Mouse (Mus musculus) myocyte (in vitro differentiated cells): ENCODE measurements at regions not wholly inside any gene's neighbourhood (a gene's known extent, or its start where the extent isn't known, plus 50 kb on each side); places are given as distances from the start of the nearest gene placed in this dataset.

ENCODE experiments used
- H3K27me3 ChIP-seq: one replicate; pipeline ENCODE4 v1.6.1; 2011; ENCODE audit not compliant: control insufficient read depth, insufficient read depth, insufficient read length
- H3K36me3 ChIP-seq: one replicate; pipeline ENCODE4 v1.6.1; 2011; ENCODE audit not compliant: control insufficient read depth, insufficient read depth
- H3K4me2 ChIP-seq: one replicate; pipeline ENCODE4 v1.6.1; 2011; ENCODE audit warnings: low read depth, control low read depth
- H3K4me3 ChIP-seq: one replicate; pipeline ENCODE4 v1.5.1; 2011; ENCODE audit warnings: mild to moderate bottlenecking, control low read depth, moderate library complexity
- H3K79me2 ChIP-seq: one replicate; pipeline ENCODE4 v1.6.1; 2011; ENCODE audit not compliant: control insufficient read depth, insufficient read depth
- H3ac ChIP-seq: one replicate; pipeline ENCODE4 v1.6.1; 2011; ENCODE audit not compliant: control insufficient read depth, insufficient read length
- CEBPB ChIP-seq: IDR thresholded peaks from 2 replicates; pipeline ENCODE4 v1.6.1; 2011; ENCODE audit warnings: mild to moderate bottlenecking, moderate library complexity; ENCODE audit not compliant: poor library complexity, insufficient read depth, severe bottlenecking
- E2F4 ChIP-seq: IDR thresholded peaks from one replicate; pipeline ENCODE4 v1.6.1; 2011; ENCODE audit warnings: mild to moderate bottlenecking, control low read depth, moderate library complexity; ENCODE audit not compliant: insufficient read depth
- MAX ChIP-seq: IDR thresholded peaks from one replicate; pipeline ENCODE4 v1.6.1; 2011; ENCODE audit warnings: low read depth, mild to moderate bottlenecking, control low read depth
- MYOD1 ChIP-seq, 3 experiments: IDR thresholded peaks; one replicate each; pipeline ENCODE4 v1.6.1; 2011; ENCODE audit warnings: control low read depth in 2 of 3, low read depth in 2 of 3, mild to moderate bottlenecking in 2 of 3, moderate library complexity in 1 of 3; ENCODE audit not compliant: insufficient read length in 2 of 3, control insufficient read depth in 1 of 3
- MYOG ChIP-seq, 3 experiments: IDR thresholded peaks; one replicate each; pipeline ENCODE4 v1.6.1; 2011; ENCODE audit warnings: control low read depth in 2 of 3, low read depth in 2 of 3, mild to moderate bottlenecking in 2 of 3; ENCODE audit not compliant: insufficient read length in 2 of 3, control insufficient read depth in 1 of 3, insufficient read depth in 1 of 3
- POLR2A ChIP-seq: IDR thresholded peaks from one replicate; pipeline ENCODE4 v1.6.1; 2011; ENCODE audit warnings: low read depth, mild to moderate bottlenecking, control low read depth, moderate library complexity; ENCODE audit not compliant: insufficient read length
- POLR2AphosphoS2 ChIP-seq: IDR thresholded peaks from one replicate; pipeline ENCODE4 v1.6.1; 2011; ENCODE audit warnings: low read depth, control low read depth; ENCODE audit not compliant: insufficient read length
- REST ChIP-seq: IDR thresholded peaks from one replicate; pipeline ENCODE4 v1.6.1; 2011; ENCODE audit warnings: mild to moderate bottlenecking, control low read depth, moderate library complexity; ENCODE audit not compliant: insufficient read depth, insufficient read length
- SRF ChIP-seq: IDR thresholded peaks from one replicate; pipeline ENCODE4 v1.6.1; 2011; ENCODE audit warnings: low read depth; ENCODE audit not compliant: control insufficient read depth, insufficient read length
- TCF12 ChIP-seq: IDR thresholded peaks from one replicate; pipeline ENCODE4 v1.6.1; 2011; ENCODE audit warnings: mild to moderate bottlenecking, control low read depth; ENCODE audit not compliant: poor library complexity, insufficient read depth, severe bottlenecking
- TCF3 ChIP-seq: IDR thresholded peaks from one replicate; pipeline ENCODE4 v1.6.1; 2011; ENCODE audit warnings: low read depth, control low read depth; ENCODE audit not compliant: insufficient read length
- USF1 ChIP-seq: IDR thresholded peaks from one replicate; pipeline ENCODE4 v1.6.1; 2011; ENCODE audit warnings: low read depth, mild to moderate bottlenecking, control low read depth, moderate library complexity

- no peak for TF ChIP-seq CEBPB
- no peak for TF ChIP-seq MYOD1 (IDR thresholded peaks at IDR 0.05; ENCODE audit: control insufficient read depth in 1 of 3, insufficient read length in 2 of 3, low read depth in 2 of 3)
- TF ChIP-seq REST, result no peak
- TF ChIP-seq SRF, result no peak
- no peak for TF ChIP-seq POLR2AphosphoS2
- no peak for TF ChIP-seq MYOG (IDR thresholded peaks at IDR 0.05; ENCODE audit: control insufficient read depth in 1 of 3, insufficient read depth in 1 of 3, insufficient read length in 2 of 3, low read depth in 2 of 3)
- TF ChIP-seq E2F4, result no peak
- no peak for TF ChIP-seq MAX
- no peak for TF ChIP-seq TCF3
- TF ChIP-seq USF1, result no peak
- TF ChIP-seq TCF12, result no peak
- TF ChIP-seq POLR2A, result no peak
- Histone ChIP-seq H3K4me3 (no peak overlapping the region), H3K4me2 (no peak overlapping the region), H3K36me3 (no peaks in the 10 kb centered on the region), H3K79me2 (no peaks in the 10 kb centered on the region), H3ac (no peak overlapping the region), H3K27me3 (no peaks in the 10 kb centered on the region)
Measured at GRCm38 (mm10) chr14:76671023-76671422, 114.3 kb upstream of the Serp2 start.

GRCm38 (mm10) chr14:76665754-76666371 lies 109.2 kb upstream of the Serp2 start:
- H3ac ChIP-seq, result no peak overlapping the region
- no peaks in the 10 kb centered on the region for H3K79me2 ChIP-seq
- H3K27me3 ChIP-seq, result no peaks in the 10 kb centered on the region
- H3K4me2 ChIP-seq, result no peak overlapping the region
- H3K36me3 ChIP-seq, result no peaks in the 10 kb centered on the region
- no peak overlapping the region for H3K4me3 ChIP-seq
- TF ChIP-seq POLR2A (no peak), USF1 (no peak), TCF3 (no peak), MYOD1 (IDR thresholded peaks at IDR 0.05; ENCODE audit: control insufficient read depth in 1 of 3, insufficient read length in 2 of 3, low read depth in 2 of 3) (no peak), MAX (no peak), SRF (no peak), E2F4 (no peak), MYOG (IDR thresholded peaks at IDR 0.05; ENCODE audit: control insufficient read depth in 1 of 3, insufficient read depth in 1 of 3, insufficient read length in 2 of 3, low read depth in 2 of 3) (no peak)

DNA sequence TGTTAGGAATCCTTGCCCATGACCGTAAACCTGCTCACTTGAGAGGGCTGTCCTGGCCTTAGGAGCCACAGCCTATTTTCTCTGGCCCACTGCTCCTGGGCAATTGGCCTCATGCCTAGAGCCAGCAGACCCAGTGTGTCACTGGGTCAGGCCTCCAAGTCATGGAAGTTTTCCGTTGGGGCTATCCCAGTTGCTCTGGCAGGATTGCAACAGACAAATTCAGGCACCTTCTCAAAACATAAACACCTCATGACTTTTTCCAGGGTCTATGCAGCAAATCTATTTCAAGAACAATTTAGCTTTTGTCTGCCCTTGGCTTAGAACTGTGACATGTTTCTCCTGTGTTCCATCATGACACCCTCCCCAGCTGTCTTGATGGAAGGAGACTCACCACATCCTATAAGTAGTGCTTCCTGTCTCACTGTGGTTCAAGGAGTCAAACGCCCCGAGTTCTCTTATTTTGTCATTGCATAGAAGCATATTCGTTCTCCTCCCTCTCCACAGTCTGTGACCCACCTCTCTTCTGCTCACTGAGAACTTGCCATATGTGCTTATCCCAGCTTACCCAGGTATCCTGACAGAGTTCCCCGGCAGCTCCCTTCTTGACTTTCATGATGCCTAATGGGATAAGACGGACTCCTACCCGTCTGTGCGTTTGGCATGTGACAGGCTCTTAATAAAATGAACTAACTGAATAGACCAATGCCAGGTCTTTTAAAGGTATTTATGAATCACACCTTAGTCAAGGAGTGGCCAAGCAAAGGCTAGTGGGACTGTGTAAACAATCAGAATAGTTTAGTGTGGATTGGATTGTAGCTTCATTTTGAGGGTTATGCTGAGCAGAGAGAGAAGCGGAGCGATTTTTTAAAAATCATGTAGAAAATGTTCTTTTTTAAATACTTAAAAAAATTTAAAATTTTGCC lies 108.2 kb upstream of the Serp2 start:
- no peaks in the 10 kb centered on the region for H3K36me3 ChIP-seq
- H3ac ChIP-seq, result no peak overlapping the region
- no peaks in the 10 kb centered on the region for H3K79me2 ChIP-seq
- no peak overlapping the region for H3K4me2 ChIP-seq
- H3K4me3 ChIP-seq, result no peak overlapping the region
- H3K27me3 ChIP-seq, result no peaks in the 10 kb centered on the region
- TF ChIP-seq SRF (no peak), USF1 (no peak), POLR2A (no peak), MYOD1 (IDR thresholded peaks at IDR 0.05; ENCODE audit: control insufficient read depth in 1 of 3, insufficient read length in 2 of 3, low read depth in 2 of 3) (no peak), MAX (no peak), TCF3 (no peak), CEBPB (no peak), E2F4 (no peak), REST (no peak), TCF12 (no peak), MYOG (IDR thresholded peaks at IDR 0.05; ENCODE audit: control insufficient read depth in 1 of 3, insufficient read depth in 1 of 3, insufficient read length in 2 of 3, low read depth in 2 of 3) (no peak), POLR2AphosphoS2 (no peak)

DNA sequence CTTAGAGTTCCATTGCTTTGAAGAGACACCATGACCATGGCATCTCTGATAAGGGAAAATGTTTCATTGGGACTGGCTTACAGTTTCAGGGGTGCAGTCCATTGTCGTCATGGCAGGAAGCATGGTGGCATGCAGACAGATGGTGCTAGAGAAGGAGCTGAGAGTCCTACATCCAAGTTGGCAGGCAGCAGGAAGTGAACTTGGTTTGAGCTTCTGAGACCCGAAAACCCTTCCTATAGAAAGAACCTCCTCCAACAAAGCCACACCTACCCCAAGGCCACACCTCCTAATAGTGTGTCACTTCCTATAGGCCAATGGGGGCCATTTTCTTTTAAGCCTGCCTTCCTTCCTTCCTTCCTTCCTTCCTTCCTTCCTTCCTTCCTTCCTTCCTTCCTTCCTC lies 107.1 kb upstream of the Serp2 start:
- no peak overlapping the region for H3K4me2 ChIP-seq
- no peaks in the 10 kb centered on the region for H3K79me2 ChIP-seq
- H3ac ChIP-seq, result no peak overlapping the region
- no peak overlapping the region for H3K4me3 ChIP-seq
- no peaks in the 10 kb centered on the region for H3K27me3 ChIP-seq
- TF ChIP-seq E2F4 (no peak), MYOG (IDR thresholded peaks at IDR 0.05; ENCODE audit: control insufficient read depth in 1 of 3, insufficient read depth in 1 of 3, insufficient read length in 2 of 3, low read depth in 2 of 3) (no peak), MAX (no peak), POLR2A (no peak), POLR2AphosphoS2 (no peak), TCF12 (no peak), USF1 (no peak), CEBPB (no peak), REST (no peak), TCF3 (no peak), MYOD1 (IDR thresholded peaks at IDR 0.05; ENCODE audit: control insufficient read depth in 1 of 3, insufficient read length in 2 of 3, low read depth in 2 of 3) (no peak), SRF (no peak)
- no peaks in the 10 kb centered on the region for H3K36me3 ChIP-seq
